Mouse (Mus musculus): ENCODE data around the gene Prss40.

DNA sequence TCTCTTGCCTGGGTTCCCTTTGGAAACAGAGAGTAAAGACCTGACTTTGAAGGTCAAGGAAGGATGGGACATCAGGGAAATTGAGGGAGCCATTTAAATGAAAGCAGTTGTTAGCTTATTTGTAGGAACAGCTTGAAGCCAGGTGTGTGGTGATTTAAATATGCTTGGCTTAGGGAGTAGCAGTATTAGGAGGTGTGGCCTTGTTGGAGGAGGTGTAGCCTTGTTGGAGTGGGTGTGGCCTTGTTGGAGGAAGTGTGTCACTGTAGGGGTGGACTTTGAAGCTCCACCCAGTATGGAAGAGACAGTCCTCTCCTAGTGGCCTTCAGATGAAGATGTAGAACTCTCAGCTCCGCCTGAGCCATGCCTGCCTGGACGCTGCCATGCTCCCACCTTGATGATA is 9.1 kb upstream of the Prss40 start:
- TF ChIP-seq EP300 (IDR thresholded peaks at IDR 0.05) (no peak), CTCF (IDR thresholded peaks at IDR 0.05) (no peak)

Data from lung, postnatal 0 days (tissue).